Mouse (Mus musculus): Measurements from ENCODE around the gene Inpp5a. TPM values are rescaled to one million over a fixed set of nuclear protein-coding genes. Genes with fewer than 3 reads are reported as not detected.

Inpp5a gene
- polyA plus RNA-seq, 1 experiment, result 35.4 TPM

DNA sequence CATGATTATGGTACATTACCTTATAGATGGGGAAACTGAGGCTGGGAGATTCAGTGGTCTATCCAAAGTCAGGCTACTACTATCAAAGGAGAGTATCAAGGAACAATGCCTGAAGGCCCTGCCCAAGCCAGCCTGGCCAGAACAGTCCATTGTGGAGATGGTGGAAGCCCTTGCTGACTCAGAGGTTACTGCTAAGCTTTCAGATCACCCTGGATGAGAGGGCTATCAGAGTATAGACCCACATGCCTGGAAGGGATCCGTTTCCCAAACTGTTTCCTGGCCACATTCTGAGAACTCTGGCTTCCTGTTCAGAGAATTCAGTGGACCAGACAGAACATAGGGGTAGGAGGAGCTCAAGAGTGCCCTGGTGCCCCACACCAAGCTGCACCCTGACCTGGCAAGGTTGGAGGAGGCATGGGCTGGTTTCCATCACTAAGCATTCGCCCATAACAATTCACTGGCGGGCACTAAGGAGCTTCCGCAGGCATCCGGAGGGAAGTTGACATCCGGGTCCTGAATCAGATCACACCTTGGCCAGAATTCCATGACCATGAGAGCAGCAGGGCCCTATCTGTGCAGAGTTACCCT is 19.3 kb upstream of the Inpp5a start:
- no peak for DNase-seq (ENCODE audit: extremely low spot score in 1 of 2, low spot score in 1 of 2)

DNA sequence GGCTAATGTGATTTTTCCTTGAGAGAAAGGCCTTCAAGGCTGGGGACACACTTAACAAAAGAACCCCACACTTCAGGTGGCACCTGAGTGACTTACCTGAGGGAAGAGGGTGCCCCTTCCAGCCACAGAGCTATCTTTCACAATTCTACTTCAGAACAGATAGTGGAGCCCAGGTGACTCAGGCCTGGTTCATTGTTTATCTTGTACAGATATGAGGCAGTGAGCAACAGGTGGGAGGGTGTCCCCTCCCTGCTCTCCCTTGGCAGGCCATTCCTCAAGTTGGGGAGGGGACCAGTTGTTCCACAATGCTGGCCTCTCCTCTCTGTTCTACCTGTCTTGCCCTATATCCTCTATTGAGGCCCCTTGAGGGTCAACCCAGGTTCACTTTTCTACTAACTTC is 17.5 kb upstream of the Inpp5a start:
- no peak for DNase-seq (ENCODE audit: extremely low spot score in 1 of 2, low spot score in 1 of 2)

DNA sequence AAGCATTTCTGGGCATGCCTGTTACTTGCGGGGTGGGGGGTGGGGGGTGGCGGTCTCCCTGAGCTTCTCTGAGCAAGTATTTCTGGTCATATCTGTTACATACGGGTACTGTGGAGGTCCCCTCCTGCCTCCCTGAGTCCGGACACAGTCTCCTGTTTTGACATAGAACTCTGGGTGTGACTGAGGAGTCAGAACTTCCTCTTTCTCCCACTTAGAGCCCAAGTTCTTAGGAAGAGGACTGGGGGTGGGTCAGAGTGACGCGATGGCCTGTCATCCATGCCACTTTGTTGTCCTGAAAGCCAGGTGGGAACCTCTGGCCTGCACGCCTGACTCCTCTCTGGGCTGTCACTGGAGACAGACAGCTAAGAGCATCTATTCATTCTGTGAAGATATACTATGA is 11.5 kb upstream of the Inpp5a start:
- no peak for DNase-seq (ENCODE audit: extremely low spot score in 1 of 2, low spot score in 1 of 2)

DNA sequence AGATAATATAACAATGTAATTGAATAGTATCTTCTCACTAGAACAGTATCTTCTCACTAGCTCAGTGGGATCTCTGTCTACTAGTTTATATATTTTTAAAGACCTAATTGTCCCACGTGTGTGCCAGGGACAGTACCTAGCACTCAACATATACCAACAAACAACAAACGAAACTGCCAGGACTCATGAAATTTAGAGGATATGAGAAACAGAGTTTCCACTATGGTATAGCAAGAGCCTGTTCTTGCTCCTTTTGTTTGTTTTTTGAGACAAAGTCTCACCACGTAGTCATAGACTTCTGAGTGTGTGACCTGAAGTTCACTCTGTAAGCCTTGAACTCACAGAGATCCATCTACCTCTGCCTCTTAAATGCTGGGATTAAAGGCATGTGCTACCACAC is 10.6 kb upstream of the Inpp5a start:
- no peak for DNase-seq (ENCODE audit: extremely low spot score in 1 of 2, low spot score in 1 of 2)

DNA sequence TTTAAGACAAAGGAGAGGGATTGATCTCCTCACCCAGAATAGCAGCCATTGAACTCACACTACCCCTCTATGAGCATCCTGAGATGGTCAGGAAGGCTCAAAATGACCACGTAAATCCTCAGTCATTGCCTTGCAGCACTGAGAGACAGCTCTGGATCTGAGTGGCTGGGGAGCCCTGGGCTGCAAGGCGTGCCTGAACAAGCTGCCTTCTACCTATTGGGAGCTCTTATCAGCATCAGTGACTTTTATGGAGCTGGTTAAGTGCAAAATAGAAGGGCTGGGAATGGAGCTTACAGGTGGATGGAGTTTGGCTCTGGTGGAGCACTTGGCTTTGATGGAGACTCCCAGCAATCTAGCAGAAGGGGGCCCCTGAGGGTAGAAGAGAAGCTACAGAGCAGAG is 9.2 kb upstream of the Inpp5a start:
- no peak for DNase-seq (ENCODE audit: extremely low spot score in 1 of 2, low spot score in 1 of 2)

DNA sequence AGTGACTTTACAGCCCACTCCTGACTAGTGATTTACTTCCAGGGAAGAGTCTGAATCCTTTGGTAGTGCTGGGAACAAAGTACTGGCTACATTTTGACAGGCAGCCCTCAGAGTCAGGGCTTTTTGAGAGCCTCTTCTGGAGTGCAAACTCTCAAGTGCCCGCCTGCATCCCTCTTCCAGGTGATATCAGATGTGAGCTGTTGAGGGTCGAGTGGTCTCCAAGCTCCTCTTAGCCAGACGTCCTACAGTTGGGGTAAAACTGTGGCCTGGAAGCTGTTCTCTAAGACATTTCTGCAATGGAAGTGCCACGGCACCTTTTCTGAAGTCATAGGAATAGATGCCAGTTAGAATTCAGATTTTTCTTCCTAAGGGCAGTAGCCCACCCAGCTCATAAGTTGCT is 8.7 kb upstream of the Inpp5a start:
- DNase-seq (ENCODE audit: extremely low spot score in 1 of 2, low spot score in 1 of 2), result no peak

DNA sequence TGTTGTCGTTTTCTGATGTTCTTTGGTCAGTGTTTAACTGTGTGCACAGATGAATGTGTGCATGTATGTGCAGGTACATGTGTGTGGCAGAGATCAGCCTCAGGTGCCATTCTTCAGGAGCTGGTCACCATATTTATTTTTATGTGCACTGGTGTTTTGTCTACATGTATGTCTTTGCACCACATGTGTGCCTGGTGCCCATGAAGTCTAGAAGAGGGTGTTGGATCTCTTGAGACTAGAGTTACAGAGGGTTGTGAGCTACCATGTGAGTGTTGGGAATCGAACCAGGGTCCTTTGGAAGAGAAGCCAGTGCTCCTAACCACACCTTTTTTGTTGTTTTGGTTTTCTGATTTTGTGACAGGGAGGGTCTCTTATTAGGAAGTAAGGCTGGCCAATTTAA is 7.0 kb upstream of the Inpp5a start:
- no peak for DNase-seq (ENCODE audit: extremely low spot score in 1 of 2, low spot score in 1 of 2)

DNA sequence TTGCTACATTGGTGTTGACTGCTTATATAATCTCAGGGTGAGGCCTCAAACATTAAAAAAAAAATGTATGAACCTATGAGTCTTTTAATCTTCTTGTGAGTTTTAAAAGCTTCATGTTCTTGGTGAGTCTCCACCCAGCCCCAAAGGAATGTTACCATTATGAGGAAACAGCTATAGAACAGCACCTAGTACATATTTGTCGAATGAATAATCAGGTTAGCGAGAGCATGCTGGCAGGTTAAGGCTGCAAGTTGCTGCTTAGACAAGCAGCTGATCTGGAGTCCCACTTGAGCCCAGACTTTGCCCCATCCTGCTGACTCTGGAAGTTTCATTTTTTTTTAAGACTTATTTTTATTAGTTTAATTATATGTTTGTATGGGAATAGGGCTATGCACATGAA is 6.1 kb upstream of the Inpp5a start:
- no peak for DNase-seq (ENCODE audit: extremely low spot score in 1 of 2, low spot score in 1 of 2)

DNA sequence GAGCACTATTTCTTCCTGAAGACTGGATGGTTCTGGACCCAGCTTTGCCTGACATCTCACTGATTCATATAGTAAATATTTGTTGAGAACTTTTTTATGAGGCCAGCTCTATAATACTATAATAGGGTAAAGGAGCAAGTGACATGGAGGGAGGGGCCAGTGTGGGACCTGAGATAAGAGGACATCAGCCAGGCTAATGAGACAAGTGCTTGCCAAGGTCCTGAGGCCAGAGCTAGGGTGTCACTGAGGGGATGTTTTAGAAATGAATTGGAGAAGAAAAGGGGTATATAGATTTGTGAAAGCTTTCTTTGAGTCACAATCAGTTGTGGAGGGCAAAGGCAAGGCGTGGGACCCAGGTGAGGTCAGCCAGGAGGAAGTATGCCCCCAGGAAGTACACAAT is 4.4 kb upstream of the Inpp5a start:
- DNase-seq (ENCODE audit: extremely low spot score in 1 of 2, low spot score in 1 of 2), result no peak

DNA sequence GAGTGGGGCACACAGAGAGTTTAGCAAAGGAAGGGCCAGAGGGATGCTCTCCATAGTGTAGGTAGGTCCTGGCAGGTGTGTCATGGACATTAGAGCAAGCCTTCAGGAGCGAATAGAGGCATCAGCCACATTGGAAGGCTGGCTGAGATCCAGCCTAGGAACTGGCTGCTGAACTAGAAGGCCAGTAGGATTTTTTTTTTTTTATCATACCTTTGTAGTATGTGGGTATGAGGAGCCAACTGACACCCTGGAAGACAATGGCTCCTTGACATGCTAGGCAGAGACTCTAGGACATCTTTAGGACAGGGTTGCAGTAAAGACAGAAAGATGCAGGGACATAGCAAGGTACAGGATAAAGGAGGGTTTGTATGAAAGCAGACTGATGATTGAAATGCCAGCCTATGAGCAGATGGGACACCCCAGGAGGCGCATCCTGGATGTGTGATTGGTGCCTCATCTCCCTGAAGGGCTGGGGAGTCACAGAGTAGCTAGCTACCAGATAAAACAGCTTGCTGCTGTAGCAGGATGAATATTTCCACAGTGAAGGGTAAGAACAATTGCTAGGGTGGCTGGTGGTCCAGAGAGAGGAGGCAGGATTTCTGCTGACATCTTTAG is 3.9 kb upstream of the Inpp5a start:
- DNase-seq (ENCODE audit: extremely low spot score in 1 of 2, low spot score in 1 of 2), result no peak

DNA sequence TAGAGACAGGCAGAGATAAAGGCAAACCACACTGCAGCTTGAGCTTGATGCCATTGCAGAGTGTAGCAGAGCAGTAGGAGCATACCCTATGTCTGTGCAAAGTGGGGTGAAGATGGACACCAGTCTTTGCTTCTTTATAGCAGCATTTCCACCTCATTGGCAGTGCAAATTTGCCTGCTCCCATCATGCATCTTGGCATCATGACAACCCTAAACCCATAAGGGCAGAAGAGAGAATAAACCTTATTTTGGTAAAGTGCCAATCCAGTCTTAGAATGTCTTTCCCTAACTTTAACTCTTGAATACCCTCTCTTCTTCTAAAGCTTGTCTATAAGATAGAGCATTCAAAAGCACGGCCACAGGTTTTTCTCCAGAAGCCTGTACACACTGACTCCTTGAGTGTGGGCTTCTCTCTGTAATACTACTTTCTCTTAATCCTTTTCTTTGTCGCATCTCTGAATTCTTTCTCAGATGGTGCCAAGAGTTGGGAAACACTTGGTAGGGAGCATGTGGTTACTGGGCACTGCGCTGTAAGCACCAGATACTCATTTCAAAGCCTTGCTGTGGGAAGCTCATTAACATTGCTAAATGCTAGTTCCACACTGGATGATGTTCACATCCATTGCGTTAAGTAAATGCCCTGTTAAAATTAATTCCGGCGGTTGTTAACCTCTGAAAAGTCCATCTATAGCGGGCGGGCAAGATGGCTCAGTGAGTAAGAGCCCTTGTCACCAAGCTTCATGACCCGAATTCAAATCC is 1.8 kb upstream of the Inpp5a start:
- no peak for DNase-seq (ENCODE audit: extremely low spot score in 1 of 2, low spot score in 1 of 2)

DNA sequence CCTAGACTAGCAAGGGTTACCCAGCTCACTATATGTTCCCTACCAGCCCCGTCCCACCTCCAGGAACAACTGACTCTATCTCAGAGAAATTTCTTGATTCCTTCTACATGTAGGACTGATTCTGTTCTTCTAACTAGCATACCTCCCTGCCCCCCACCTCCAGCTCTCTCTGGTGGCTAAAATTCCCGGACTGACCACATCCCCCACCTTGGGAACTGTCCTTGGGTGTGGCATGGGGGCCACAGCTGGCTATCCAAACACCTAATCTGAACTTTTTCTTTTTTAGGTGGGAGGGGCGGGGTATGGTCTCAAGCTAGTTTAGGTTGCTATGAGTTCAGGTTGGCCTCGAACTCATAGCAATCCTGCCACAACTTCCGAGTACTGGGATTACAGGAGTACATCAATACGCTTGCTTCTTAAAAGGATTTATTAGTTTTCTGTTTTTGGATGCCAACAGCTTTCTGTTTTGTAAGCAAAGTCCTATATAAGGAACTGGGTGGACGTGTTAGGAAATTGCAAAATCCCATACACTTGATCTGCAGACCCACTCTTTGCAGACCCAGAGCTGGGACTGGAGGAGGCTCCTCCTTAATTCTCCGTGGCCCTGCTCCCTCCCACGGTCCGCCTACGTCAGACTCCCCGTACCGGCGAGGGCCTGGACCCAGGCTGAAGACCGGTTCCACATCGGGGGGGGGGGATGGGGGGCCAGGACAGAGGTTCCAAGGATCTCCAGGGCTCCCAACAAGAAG is 814 bp upstream of the Inpp5a start:
- no peak for DNase-seq (ENCODE audit: extremely low spot score in 1 of 2, low spot score in 1 of 2)

DNA sequence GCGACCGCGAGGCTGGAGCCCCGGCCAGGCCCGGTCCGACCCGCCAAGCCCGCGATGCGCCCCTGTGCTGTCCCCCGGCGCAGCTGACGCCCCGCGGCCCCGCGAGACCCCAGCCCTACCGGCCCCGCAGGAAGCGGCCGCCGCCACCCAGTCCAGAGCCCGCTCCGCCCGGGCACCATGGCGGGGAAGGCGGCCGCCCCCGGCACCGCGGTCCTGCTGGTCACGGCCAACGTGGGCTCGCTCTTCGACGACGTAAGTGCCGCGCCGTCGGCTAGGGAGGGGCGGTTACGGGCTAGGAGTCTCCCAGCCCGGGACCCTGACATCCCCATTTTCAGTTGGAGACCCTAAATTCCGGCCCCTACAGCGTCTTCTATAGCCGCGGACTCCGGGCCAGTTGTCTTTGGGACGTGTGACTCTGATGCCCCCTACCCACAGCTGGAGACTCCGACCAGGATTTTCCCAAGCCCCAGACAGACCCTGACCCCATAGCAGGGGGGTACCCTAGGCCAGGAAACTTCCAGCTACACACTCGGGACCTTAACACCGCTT is 378 bp downstream of the Inpp5a start:
- peak in 1 of 2 experiments; percentile 21 for DNase-seq (ENCODE audit: extremely low spot score in 1 of 2, low spot score in 1 of 2)

DNA sequence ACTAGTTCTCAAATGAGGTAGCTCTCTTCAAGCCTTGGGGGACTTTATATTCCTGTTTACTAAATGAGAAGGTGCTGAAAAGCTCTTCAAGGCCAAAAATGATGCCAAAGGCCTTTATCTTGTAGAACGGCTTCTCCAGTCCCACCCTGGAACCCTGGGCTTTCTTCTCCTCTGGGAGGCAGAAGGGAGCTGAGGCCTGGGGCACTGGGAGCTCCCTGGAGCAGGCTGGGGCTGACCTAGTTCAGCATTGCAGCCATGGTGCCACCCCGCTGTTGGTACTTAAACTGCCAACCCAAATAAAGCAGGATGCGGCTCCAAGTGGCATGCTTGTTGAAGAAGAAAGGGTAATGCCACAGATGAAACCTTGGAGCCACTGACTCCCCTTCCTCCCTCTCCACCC is 1.5 kb downstream of the Inpp5a start:
- DNase-seq (ENCODE audit: extremely low spot score in 1 of 2, low spot score in 1 of 2), result peak in 1 of 2 experiments; percentile 52

DNA sequence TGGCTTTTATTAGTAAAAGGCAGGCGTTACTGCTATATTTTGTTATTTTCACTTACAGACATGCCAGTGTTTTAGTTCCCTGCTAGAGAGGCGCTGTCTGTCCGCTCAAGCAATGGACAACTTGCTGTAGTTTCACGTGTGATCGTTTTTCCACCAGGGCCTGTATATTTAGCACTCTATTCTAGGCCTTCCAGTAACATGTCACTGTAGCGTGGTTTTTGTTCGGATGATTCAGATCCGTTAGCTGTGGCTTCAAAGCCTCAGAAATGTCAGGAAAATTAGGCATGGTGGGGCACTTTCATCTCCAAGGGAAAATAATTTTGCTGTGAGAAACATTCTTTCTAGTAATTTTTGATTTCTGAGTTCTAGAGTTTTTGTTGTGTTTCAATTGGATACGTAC is 2.0 kb downstream of the Inpp5a start:
- DNase-seq (ENCODE audit: extremely low spot score in 1 of 2, low spot score in 1 of 2), result peak in 1 of 2 experiments; percentile 52

DNA sequence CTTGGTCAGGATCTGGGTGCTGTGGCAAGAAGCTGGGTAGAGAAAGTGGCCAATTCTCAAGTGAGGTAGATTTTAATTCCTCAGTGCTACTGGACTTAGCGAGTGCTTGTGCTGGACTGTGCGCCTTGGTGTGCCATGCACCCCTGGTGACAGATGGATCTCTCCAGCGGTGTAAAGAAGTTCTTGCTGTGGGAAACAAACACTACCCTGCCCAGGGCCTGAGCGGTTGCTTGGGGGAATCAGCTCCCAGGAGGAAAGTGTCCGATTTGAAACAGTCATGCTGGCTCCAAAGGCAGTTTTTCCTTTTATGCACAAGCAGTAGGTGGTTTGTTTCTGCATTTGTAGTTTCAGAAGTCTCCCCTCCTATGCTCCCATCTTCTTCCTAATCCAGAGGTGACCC is 2.8 kb downstream of the Inpp5a start:
- DNase-seq (ENCODE audit: extremely low spot score in 1 of 2, low spot score in 1 of 2), result no peak

DNA sequence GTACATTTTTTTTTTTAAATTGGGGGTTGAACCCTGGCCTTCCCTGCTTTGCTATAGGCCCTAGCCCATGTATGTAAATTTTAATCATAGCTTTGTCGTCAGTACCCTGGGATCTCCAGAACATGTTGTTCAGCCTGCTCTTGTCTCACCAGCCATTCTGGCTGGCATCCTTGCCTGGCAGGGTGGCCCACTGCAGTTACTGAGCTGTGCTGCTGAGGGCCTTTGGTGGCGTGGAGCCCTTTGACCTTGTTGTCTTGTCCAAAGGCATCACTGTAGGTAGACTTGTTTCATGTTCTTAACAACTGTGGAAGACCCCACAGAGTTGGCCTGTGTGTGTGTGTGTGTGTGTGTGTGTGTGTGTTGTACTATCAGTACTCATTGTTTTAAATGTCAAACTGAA is 3.2 kb downstream of the Inpp5a start:
- no peak for DNase-seq (ENCODE audit: extremely low spot score in 1 of 2, low spot score in 1 of 2)

DNA sequence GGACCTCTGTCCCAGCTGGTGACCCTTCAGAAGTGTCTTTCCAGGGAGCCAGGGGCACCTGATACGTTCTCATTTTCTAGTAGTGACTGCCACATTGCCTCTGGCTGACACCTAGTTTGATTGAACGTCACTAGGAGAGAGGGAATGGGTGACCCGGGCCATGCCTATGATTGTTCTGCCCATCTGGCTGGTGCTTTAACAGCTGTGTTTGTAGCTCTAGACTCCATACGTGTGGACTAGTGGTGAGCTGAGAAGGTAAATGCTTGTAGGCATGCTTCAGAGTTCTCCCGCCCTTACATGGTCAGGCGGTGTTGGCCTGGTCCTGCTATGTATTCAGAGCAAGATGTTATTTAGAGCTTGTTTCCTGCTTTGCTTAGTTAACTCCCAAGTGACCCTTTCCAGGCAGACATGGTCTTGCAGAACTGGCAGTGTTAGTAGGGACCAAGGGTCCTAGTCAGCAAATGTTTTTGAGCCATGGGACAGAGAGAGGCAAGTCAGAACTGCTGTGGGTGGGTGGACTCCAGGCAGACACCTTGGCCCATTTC is 3.9 kb downstream of the Inpp5a start:
- DNase-seq (ENCODE audit: extremely low spot score in 1 of 2, low spot score in 1 of 2), result no peak

DNA sequence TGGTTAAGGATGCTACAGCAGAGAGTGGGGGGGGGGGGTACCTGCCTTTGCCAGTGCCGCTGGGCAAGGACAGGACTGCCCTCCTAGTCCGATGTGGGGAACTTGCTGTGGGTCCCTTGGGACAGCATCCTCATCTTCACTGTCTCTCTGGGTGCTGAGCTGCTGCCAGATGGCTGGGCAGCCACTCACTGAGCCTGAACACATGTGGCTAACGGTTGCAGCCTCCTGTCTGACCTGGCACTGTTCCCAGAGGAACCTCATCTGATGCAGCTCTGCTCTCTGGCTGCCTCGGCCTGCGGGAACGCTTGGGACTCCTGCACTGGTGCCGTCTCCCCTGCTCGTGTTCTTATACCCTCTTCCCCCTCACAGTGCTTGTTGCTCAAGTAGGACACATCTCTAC is 8.6 kb downstream of the Inpp5a start:
- DNase-seq (ENCODE audit: extremely low spot score in 1 of 2, low spot score in 1 of 2), result peak in 1 of 2 experiments; percentile 53

DNA sequence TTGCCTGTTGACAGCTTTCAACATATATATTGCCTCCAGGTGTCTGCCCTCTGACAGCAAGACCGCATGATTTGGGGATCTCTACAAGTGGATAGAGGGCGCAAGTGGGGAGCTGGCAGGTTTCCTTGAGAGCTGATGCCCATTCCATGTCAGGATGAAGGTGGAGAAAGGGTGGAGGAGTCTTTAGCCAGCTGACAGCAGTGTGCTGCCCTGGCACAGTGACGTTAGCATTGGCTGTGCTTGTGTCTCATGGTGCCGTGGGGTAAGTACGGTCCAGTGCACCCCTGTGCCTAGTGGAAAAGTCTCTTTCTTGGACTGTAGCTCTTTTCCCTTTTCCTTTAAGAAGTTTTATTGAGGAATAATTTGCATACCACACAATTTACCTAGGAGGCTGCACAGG is 9.2 kb downstream of the Inpp5a start:
- no peak for DNase-seq (ENCODE audit: extremely low spot score in 1 of 2, low spot score in 1 of 2)

DNA sequence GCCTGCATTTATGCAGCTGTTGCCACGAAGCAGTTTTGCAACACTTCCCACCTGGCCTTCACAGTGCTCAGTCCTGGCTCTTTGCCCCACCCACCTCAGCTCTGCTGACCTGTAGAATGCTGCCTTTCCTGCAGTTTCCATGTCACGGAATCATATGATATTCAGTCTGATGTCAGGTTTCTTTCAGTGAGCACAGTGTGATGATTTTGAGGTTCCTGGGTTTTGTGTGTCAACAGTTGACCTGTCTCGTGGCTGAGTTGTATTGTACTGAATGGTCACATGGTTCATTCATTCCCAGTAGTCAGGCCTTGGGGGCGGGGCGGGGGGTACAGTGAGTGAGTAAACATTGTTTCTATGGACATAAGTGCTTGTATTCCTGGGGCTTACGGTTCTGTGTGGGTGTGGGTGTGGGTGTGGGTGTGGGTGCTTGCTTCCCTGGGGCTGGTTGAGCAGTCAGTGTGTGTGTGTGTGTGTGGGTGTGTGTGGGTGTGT is 9.7 kb downstream of the Inpp5a start:
- no peak for DNase-seq (ENCODE audit: extremely low spot score in 1 of 2, low spot score in 1 of 2)

All from frontal cortex, adult 2 months (tissue).